Mouse (Mus musculus) fat pad, adult 2 months (tissue): ENCODE measurements at regions not wholly inside any gene's neighbourhood (a gene's known extent, or its start where the extent isn't known, plus 50 kb on each side); places are given as distances from the start of the nearest gene placed in this dataset.
"Not testable (repeated sequence)": the region's sequence is repeated elsewhere in the genome, so short reads cannot be mapped to it uniquely, and the experiment has no call there.

Experiments used
- DNase-seq: peaks from one replicate; pipeline ENCODE4 v3.0.0-alpha.2; 2011; ENCODE audit warnings: low read depth, low spot score; ENCODE audit errors: extremely low read depth

DNA sequence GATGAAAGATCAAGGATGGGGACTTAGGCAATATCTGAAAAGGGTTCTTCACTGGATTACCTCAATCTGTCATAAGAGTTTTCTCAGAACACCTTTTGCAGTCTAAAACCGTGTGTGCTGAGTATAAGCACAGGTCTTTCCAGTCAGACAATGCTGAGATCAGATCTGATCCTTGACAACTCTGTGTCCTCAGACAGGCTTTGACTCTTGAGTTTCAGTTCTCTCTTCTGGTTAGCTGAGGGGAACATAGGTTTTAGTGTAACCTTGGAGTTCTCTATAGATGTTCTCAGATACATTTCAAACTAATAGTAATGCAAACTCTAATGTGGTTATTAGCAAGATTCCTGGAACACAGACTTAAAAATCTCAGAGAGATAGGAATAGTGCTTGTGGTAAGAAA is 453.7 kb downstream of the Inhba start:
- no peak for DNase-seq

DNA sequence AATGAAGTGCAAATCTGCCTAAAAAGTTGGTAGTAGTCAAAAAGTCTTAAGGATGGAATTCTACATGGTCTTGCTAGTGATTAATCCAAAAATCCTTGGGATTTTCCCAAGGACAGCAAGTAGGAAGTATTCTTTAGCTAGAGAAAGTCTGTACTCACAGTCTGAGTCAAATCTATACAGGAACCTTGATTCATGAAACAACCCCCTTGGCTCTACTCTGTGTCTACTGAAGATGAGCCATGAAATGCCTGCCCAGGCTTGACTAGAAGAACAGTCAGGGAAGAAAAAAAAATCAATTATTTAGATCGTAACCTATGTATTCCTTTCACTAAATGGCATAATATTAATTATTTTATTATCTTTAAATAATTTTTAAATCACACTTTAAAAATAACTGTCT is 454.2 kb downstream of the Inhba start:
- peak; percentile 4 for DNase-seq

DNA sequence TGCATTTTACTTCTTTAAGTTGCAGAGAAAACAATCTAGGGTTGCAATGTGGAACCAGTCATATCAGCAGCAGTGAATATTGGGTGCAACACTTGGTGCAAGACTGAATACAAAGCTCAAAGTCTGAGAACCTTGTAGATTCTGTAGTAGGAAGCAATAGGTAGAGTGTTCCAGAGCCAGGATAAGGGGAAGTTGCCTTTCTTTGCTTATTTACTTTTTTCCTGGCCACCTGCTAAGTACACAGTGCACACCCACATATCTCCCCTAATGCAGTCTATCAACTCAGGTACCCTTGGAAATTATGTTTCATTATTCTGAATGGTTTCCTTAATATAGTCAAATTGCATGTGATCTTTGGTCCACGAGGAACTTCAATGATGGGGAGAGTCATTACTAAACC is 464.9 kb downstream of the Inhba start:
- DNase-seq = no peak

DNA sequence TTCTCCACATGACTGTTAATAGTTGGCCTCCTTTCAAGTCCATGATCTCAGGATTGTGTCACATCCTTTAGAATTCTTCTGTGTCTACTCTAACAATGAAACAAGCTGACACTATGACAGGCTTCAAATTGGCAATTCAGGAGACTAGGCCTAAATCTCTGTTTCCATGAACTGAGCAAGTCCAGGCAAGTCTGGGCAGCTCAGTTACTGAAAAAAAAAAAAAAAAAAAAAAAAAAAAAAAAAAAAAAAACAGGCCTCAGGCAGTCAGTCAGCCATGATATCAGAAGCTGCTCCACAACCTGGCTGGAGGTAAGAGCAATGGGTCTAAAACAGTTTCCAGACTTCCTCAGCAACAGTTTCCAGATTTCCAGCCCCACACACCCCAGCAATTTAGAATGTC is 475.6 kb downstream of the Inhba start:
- DNase-seq = peak; percentile 4

DNA sequence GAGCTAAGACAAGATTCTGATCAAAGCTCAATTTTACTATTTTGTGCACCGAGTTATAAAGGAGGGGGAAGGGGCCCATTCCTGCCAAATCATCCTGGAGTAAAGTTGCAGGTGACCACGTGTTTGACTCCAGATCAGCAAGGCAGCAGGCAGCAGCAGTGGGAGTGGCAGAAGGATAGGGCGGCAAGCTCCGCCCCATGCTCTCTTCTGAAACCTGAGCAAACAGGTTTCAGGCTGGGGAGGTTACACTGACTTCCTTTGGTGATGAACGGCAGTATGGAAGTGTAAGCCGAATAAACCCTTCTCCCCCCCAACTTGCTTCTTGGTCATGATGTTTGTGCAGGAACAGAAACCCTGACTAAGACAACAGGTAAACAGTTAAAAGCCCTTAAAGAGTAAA is 479.0 kb downstream of the Inhba start:
- not testable (repeated sequence) for DNase-seq

DNA sequence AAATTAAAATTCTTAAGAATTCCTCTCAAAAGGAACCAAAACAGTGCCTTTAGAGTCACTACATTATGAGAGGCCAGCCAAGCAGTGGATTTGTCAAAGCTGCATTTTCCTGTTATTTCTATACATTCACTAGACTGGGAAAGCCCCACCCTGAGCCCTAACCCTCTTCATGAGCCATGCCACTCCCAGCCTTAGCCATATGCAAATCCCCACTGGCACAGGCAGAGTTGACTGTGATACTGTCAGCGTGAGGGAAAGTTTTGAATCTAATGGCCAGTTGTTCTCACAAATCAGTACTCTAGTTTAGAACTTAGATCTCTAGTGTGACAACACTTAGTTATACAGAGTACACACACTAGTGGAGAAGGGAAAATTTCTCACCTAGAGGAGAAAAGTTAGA is 486.4 kb downstream of the Inhba start:
- DNase-seq = no peak

DNA sequence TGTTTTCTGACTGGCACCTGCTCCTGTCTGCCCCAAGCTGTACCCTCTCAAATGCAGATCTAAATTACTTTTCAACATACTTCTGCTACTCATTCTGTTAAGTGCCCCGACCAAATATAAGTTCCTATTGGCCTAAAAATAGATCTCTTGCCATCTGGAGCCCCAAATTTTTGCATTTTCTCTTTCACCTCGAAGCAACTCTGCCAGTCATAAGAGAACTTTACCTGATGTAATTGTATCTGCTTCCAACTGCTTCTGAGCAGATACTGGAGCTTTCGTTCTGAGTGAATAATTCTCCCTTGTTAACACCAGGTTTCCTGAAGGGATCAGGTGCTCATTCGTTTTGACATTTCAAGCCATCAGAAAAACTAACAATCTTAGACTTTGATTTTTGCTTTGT is 501.2 kb downstream of the Inhba start:
- no peak for DNase-seq

DNA sequence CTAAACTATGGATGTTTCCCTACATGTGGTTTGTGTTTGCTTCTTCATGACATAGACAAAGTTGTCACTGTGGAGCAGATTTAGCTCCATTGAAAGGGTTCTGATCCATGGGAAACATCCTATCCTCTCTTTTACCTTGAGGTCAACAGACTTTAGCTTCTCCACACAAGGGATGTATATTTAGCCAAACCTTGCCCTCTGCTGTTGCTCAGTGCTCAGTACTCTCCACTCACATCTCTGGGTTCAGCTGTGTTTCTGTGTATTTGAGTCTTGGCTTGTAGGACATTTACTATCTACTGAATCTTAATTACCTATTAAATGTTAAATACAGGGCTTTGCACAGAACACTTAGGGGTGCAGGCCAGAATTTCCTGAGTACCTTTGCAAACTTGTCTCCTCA is 503.5 kb downstream of the Inhba start:
- no peak for DNase-seq

DNA sequence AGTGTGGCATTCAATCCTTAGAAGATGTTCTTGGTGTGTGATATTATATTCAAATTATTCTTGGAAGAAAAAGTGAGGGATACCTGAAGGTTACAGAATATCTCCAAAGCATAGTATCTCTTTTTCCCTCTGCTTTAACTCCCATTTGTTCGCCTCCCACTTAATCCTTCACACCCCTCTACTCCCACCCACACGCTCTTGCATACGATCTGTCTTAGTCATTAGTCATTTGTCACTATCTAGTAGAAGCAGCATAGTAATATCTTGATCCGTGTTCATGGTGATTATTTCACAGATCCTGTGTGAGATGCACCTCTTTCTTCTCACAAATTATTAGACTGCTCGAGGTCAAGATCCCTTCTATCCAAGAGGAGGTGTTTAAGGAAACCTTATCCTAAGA is 517.4 kb downstream of the Inhba start:
- no peak for DNase-seq

DNA sequence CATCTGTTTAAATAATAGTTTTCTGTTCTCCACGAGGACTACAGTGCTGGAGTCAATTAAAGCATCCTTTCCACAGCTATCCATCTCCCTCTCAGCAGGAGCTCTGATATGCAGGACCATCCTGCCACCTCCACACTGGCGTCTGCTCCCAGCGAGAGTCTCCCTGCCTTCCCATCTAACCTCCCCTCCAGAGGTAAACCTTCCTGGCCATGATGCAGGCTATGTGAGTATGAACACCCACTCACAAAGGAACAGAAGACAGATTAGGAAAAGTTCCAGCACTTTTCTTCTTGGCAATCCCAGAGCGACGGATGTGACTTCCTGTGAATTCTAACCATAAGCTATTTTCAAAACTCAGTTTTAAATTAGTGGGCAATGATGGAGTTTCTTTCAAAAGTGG is 532.1 kb downstream of the Inhba start:
- DNase-seq = no peak

DNA sequence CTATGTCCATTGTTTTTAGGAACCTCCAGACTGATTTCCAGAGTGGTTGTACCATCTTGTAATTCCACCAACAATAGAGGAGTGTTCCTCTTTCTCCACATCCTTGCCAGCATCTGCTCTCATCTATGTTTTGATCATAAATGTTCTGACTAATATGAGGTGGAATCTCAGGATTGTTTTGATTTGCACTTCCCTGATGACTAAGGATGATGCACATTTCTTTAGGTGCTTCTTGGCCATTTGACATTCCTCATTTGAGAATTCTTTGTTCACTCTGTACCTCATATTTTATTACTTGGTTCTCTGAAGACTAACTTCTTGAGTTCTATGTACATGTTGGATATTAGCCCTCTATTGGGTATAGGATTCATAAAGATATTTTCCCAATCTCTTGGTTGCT is 538.4 kb downstream of the Inhba start:
- DNase-seq = no peak

DNA sequence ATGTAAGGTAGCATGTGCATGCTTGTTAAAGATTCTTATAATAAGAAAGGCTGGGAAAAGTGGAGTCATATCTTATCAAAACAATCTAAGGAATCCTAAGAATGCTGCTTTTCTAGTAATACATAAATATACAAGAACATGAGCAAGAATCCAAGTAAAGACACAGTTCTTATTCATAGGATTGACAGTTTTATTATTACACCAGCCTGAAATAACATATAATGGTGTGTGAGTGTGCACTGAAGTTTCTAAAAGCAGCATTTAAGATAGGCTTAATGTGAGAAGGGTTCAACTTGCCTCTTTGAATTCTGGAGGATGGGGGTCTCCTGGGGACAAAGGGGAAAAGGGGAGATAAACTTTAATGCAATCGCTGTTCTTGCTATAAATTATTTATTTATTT is 553.3 kb downstream of the Inhba start:
- DNase-seq = no peak

DNA sequence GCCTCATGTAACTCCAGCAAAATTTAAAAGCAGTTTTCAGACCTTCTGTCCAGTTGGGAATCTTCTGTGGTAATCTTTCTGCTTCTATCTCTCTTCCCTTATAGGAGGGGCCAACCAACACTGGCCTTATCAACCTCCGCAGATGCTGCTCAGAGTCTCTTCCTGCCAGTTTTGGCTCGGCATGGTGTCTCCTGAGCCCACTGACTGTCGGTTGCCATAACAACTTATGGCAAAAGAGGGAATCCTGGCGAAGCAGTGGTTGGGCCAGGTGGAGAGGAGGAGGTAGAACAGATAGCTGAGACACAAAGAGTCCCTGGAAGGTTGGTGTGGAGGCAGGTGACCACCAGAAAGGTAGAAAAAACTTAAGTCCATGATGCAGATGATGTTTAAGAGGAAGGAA is 562.4 kb downstream of the Inhba start:
- DNase-seq = no peak

DNA sequence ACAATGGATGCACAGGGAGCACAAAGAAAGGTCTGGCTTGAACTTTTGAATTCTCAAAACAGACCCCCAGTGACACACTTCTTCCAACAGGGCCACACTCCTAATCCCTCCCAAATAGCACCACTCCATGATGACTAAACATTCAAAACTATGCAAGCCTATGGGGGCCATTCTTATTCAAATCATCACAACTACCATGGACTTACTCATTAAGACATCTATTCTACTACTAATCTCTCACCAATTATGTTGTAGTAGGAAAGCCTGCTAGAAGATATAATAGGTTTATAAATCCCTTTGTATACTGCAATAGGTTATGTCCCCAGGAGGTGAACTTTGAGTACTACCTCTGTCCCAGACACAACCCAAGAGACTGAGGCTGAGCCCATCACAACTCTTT is 574.6 kb downstream of the Inhba start:
- DNase-seq = no peak

DNA sequence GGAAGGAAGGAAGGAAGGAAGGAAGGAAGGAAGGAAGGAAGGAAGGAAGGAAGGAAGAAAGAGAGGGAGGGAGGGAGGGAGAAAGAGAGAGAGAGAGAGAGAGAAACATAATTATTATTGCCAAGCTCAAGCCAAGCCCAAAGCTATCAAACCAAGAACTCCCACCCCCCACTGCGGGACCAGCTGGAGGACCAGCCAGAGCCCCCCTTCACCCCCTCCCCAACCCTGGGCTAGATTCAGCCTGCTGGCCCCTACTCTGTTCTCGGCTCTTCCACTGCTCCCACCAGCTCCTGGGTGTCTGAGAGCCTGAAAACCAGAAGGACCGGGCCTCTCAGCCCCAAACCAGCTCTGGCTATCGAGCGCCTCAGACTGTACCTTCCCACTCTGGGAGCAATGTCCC is 608.1 kb downstream of the Inhba start:
- no peak for DNase-seq

DNA sequence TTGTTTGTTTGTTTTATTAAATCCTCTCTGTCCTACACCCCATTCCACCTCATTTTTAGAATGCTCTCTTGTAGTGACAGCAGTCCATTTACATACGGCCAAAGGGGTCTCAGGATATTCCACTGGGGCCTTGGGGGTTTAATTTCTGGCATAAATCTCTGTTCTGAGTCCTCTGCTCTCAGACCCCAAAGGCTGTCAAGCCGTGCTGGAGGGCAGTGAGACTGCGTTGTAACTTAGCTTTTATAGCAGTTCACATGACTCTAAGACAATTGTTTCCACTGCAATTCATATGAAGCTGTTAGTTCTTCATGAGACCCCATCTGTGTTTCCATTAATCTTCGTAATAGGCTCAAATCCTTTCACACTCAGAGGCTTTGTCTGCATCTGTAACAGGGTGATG is 614.9 kb downstream of the Inhba start:
- DNase-seq = no peak

DNA sequence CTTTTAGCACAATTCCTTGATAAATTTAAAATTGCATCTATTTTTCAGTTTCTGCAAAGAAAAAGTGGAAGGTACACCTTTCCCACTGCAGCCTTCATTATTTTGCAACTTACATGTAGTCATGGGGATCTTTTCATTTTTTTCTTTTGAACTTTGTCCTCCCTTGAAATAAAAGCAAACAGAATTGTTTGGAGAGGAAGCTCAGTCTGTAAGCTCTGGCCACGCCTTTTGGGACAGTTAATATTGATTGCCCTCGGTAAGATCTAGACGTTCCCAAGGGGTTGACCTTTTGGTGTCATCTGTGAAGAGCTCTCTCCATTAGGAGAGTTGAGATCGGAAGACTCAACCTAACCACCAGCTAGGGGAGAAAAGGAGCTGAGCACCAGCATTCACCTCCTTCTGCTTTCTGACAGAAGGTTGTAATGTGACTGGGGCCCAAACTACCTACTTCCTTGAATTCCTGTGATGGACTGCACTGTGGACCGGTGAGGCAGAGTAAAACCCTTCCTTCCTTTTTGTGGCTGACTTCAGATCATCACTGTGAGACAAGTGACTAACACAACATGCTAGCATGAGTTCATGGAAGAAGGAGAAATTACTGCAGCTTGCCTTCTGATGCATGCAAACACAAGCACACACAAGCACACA is 621.9 kb downstream of the Inhba start:
- DNase-seq = no peak

DNA sequence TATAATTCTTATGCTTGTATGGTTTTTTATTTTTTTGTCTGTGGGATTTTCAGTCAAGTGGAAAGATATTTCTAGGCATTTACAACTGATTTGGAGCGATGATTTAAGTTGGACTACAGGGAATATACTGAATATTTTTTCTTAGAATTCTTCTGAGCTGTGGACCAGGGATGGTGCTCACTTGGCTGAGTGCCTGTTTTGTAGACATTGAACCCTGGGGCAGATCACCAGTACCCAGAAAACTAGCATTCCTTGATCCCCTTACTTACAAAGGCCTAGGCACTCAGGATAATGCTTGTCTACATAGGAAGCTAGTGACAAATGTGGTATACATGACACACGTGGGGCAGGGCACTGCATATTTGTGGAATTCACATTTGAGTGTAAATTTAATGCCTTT is 624.6 kb downstream of the Inhba start:
- DNase-seq = no peak

DNA sequence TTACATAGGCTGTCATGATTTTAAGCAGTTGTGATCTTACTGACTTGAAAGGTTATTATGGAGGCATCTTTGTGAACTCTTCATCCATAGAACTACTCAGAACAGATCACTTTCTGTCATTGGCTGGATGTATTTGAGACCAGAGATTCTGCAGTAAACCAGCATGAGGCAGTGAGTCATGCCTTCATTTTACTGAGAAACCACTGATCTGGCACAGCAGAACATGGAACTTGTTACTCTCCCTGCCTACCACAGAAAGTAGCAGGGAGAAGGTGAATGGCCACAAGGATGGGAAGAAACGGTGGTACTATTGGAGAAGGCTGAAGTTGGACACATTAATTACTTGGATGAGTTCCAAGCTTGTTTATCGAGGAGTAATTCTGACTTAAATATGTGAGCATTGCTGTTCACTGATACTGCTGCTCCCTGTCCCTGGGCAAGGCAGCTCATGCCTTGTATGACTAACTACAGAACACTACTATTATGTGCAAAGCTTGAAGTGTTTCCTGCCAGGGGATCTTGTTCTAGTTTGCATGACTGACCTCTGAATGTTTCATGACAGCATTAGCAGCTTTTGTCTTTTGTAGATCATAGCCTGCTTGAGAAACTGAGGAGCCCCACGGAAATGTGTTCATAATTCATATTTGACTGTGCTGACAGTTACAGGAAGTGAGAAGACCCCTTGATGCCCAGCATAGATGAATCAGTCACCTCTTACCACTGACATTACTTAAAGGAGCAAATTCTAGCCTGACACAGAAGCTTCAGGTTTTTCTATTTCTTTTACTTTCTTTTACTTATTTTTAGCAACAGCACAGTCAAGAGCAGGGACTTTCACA is 630.2 kb downstream of the Inhba start:
- DNase-seq = no peak

DNA sequence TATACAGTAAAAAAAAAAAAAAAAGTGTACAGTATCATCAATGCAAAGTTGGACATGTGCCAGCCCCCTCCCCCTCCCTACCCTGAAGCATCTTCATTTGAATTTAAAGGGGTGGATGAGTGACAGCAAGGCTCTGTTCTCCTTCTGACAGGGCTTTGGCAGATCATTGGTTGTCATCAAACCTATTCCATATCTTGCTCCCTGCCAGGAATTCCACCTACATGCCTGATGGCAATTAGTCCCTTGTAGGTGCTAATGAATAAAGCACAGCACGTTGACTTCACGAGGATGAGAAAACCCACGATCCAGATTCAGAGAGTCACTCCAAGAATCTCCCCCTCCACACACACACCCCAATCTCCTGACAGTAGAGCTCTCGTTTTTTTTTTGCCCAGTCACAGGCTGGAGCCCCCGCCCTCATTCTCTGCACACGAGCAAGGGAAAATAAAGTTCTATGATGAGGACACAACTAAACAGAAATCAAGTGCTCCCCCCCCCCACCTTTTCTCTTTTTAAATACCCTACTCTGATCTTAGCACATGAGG is 630.9 kb downstream of the Inhba start:
- no peak for DNase-seq

DNA sequence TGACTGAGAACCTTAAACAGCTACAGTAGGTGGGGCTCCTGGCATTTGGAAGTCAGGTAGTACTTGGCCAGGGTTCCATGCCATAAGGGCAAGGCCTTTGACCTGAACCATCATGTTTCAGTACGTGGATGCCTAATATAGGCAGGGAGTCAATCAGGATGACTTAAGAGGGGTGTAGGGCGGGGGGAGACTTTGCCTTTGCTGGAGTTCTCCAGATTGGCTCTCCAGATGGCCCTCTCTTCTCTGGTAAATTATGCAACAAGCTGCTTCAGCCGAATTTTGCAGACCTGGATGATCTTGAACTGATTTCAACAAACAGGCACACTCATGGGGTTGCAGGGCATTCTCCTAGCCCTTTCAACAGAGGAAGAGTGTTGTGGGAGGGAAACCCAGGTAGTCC is 633.7 kb downstream of the Inhba start:
- no peak for DNase-seq

DNA sequence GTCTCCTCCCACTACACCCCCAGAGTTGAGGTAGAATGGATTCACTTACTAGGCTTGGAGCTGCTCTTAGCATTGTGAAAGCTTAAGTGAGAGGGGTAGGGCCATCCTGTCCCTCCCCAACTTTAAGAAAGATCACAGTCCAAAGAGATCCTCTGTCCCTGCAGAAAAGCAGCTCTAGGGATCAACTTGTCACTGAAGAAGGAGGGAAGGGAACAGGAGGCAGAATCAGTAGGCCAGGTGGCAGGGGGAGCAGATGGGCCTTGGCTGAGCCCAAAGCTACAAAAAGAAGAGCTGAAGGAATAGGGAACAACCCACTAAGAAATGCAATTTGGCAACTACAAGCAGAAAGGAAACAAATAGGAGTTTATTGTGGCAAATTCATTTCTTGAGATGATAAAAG is 634.4 kb downstream of the Inhba start:
- no peak for DNase-seq

DNA sequence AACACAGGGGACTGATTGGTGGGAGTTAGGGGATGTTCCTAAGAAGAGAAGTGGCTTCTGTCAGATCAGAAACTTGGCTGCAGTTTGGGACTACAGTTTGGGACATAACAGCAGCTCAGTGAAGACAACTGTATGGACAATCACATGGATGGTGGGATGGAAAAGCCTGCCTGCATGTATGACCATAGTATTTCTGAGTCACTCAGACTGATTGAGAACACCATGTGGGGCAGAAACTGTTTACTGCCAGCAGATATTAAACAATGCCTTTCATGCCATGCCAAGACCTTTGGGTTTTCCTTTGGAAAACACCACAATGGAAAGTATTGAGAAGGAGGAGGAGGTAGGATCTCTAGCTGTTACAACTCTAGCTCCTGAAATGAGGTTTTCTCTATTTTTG is 635.0 kb downstream of the Inhba start:
- no peak for DNase-seq
